Mouse (Mus musculus) gastrocnemius, postnatal 25 days (tissue): ENCODE results near the gene Cgrrf1. TPM values are rescaled to one million over a fixed set of nuclear protein-coding genes. Genes with fewer than 3 reads are reported as not detected.
A peak's percentile ranks its signal among the peaks of the same experiment; 100 is the strongest.
"Not testable (repeated sequence)": the region's sequence is repeated elsewhere in the genome, so short reads cannot be mapped to it uniquely, and the experiment has no call there.

Experiments used
- DNase-seq: peaks from one replicate; pipeline ENCODE4 v3.0.0; 2022
- long read RNA-seq, 2 experiments: library from polyadenylated mRNA; stranded (forward); transcript quantifications; one replicate each; pipeline ENCODE4 v2.0.0; 2021
- total RNA-seq, 2 experiments: library from RNA; stranded (reverse); gene quantifications; 1 replicate in 1 of 2; 2 replicates in 1 of 2; pipeline ENCODE4 v1.2.3; 2021

The Cgrrf1 gene
- total RNA-seq: 10 to 100 TPM; 48.6 to 51.3 TPM
- long read RNA-seq, experiment 1, transcript Cgrrf1-204 (2 exons, 419 nt): minor isoform, 12 of 95 reads
- long read RNA-seq, experiment 1, transcript Cgrrf1-201 (6 exons, 1,324 nt): major isoform, 74 of 95 reads
- long read RNA-seq, experiment 1, partial matches to known transcripts: 2 of 95 reads
- long read RNA-seq, experiment 1, other reads (novel, unspliced or antisense): 7 of 95 reads
- long read RNA-seq, experiment 2, transcript Cgrrf1-204 (2 exons, 419 nt): minor isoform, 8 of 72 reads
- long read RNA-seq, experiment 2, transcript Cgrrf1-201 (6 exons, 1,324 nt): major isoform, 52 of 72 reads
- long read RNA-seq, experiment 2, partial matches to known transcripts: 6 of 72 reads
- long read RNA-seq, experiment 2, other reads (novel, unspliced or antisense): 6 of 72 reads

GRCm38 (mm10) chr14:46831837-46832333 is at the start of gene Cgrrf1:
TSS of gene Cgrrf1 (plus strand) at chr14:46832125.
- DNase-seq: peak; percentile 96

GRCm38 (mm10) chr14:46782187-46782828 is 49.6 kb upstream of the Cgrrf1 start:
- no peak for DNase-seq

GRCm38 (mm10) chr14:46783327-46783926 is 48.5 kb upstream of the Cgrrf1 start:
- no peak for DNase-seq

GRCm38 (mm10) chr14:46785247-46785646 is 46.7 kb upstream of the Cgrrf1 start:
- no peak for DNase-seq

GRCm38 (mm10) chr14:46787454-46787786 is 44.5 kb upstream of the Cgrrf1 start:
- no peak for DNase-seq

GRCm38 (mm10) chr14:46787787-46788504 is 44.0 kb upstream of the Cgrrf1 start, which contains the start of gene Cnih1:
TSS of gene Cnih1 (minus strand) at chr14:46788411.
- DNase-seq: peak; percentile 86

GRCm38 (mm10) chr14:46788505-46788901 is 43.4 kb upstream of the Cgrrf1 start:
- DNase-seq: no peak

GRCm38 (mm10) chr14:46790303-46790702 is 41.6 kb upstream of the Cgrrf1 start:
- DNase-seq: no peak

GRCm38 (mm10) chr14:46790723-46791122 is 41.2 kb upstream of the Cgrrf1 start:
- DNase-seq: no peak

- DNase-seq: no peak
Observed at GRCm38 (mm10) chr14:46794157-46794556, 37.8 kb upstream of the Cgrrf1 start.

GRCm38 (mm10) chr14:46800684-46801345 is 31.1 kb upstream of the Cgrrf1 start:
- no peak for DNase-seq

GRCm38 (mm10) chr14:46803259-46803658 is 28.7 kb upstream of the Cgrrf1 start:
- DNase-seq: no peak

- DNase-seq: no peak
Observed at GRCm38 (mm10) chr14:46803791-46804190, 28.1 kb upstream of the Cgrrf1 start.

GRCm38 (mm10) chr14:46806186-46806585 is 25.7 kb upstream of the Cgrrf1 start:
- no peak for DNase-seq

GRCm38 (mm10) chr14:46807927-46808326 is 24.0 kb upstream of the Cgrrf1 start:
- no peak for DNase-seq

GRCm38 (mm10) chr14:46815640-46816039 is 16.3 kb upstream of the Cgrrf1 start:
- no peak for DNase-seq

GRCm38 (mm10) chr14:46816916-46817622 is 14.9 kb upstream of the Cgrrf1 start:
- no peak for DNase-seq

GRCm38 (mm10) chr14:46818743-46819142 is 13.2 kb upstream of the Cgrrf1 start:
- no peak for DNase-seq

GRCm38 (mm10) chr14:46819961-46820360 is 12.0 kb upstream of the Cgrrf1 start:
- DNase-seq: not testable (repeated sequence)

GRCm38 (mm10) chr14:46821271-46821872 is 10.6 kb upstream of the Cgrrf1 start:
- no peak for DNase-seq
